Mouse (Mus musculus) cerebellum, adult 2 months (tissue): ENCODE measurements around the gene Smyd3. TPM values are rescaled to one million over a fixed set of nuclear protein-coding genes. Genes with fewer than 3 reads are reported as not detected.

Experiments used
- DNase-seq, 2 experiments: peaks; one replicate each; pipeline ENCODE4 v3.0.0; 2021
- H3K27ac ChIP-seq: fragments of 200-500 bp; 2 replicates; pipeline ENCODE4 v1.5.1; 2012; ENCODE audit warnings: low read length, control low read depth, inconsistent platforms; ENCODE audit not compliant: insufficient read depth
- H3K27me3 ChIP-seq: fragments of 200-500 bp; 2 replicates; pipeline ENCODE4 v1.6.1; 2012; ENCODE audit warnings: inconsistent platforms, mild to moderate bottlenecking, low read length, moderate library complexity; ENCODE audit not compliant: control insufficient read depth, insufficient read depth
- H3K4me1 ChIP-seq: fragments of 200-500 bp; 2 replicates; pipeline ENCODE4 v1.6.1; 2011; ENCODE audit warnings: low read length; ENCODE audit not compliant: control insufficient read depth, insufficient read depth
- H3K4me3 ChIP-seq: fragments of 200-500 bp; replicated peaks from 2 replicates; pipeline ENCODE3; 2011; ENCODE audit warnings: mild to moderate bottlenecking, low read depth, low read length, control low read depth; ENCODE audit not compliant: insufficient read depth
- CTCF ChIP-seq: fragments of 200-500 bp; IDR thresholded peaks from 2 replicates; pipeline ENCODE4 v1.5.1; 2011; ENCODE audit warnings: low read depth, mild to moderate bottlenecking, control low read depth, low read length, moderate library complexity, borderline replicate concordance; ENCODE audit not compliant: insufficient read depth
- POLR2A ChIP-seq: fragments of 200-500 bp; IDR thresholded peaks from 2 replicates; pipeline ENCODE4 v1.6.1; 2011; ENCODE audit warnings: low read length, control low read depth, borderline replicate concordance; ENCODE audit not compliant: insufficient read depth
- WGBS: fragments of 180-500 bp; shearing (Covaris S2); methylation state at CpG from one replicate; pipeline ENCODE4 v1.1.7; 2018; 5-methylcytosine and 5-hydroxymethylcytosine counted together
- polyA plus RNA-seq: library from polyadenylated mRNA; depleted of rRNA; stranded (reverse); fragments of >200 nt; gene quantifications from 2 replicates; pipeline ENCODE4 v1.2.3, GENCODE M21; 2012

Gene Smyd3
- polyA plus RNA-seq, 1 experiment = 17.3 TPM

GRCm38 (mm10) chr1:179116729-179117663 is 400.8 kb downstream of the Smyd3 start:
- DNase-seq = no peak
- Histone ChIP-seq H3K27me3 (no peaks in the 10 kb centered on the region), H3K4me3 (no peak overlapping the region), H3K4me1 (peaks cover 4% of the 10 kb centered on the region; the same call in 1 of the 2 replicates), H3K27ac (no peak overlapping the region)
- TF ChIP-seq POLR2A = no peak
- no peak for TF ChIP-seq CTCF
- WGBS = 93% methylated on average over 10 of the region's 10 CpGs

- Histone ChIP-seq H3K4me1 (no peaks in the 10 kb centered on the region), H3K4me3 (no peak overlapping the region), H3K27me3 (no peaks in the 10 kb centered on the region), H3K27ac (no peak overlapping the region)
- no peak for TF ChIP-seq CTCF
- no peak for TF ChIP-seq POLR2A
- 95% methylated on average over 7 of the region's 7 CpGs for WGBS
- no peak for DNase-seq
Measured at GRCm38 (mm10) chr1:179114833-179115495, 402.9 kb downstream of the Smyd3 start.

GRCm38 (mm10) chr1:179114385-179114784 is 403.5 kb downstream of the Smyd3 start:
- DNase-seq = no peak
- no peaks in the 10 kb centered on the region for H3K4me1 ChIP-seq
- H3K4me3 ChIP-seq = no peak overlapping the region
- TF ChIP-seq CTCF = no peak
- no peak for TF ChIP-seq POLR2A
- WGBS = 97% methylated on average over 3 of the region's 3 CpGs
- H3K27me3 ChIP-seq = no peaks in the 10 kb centered on the region
- no peak overlapping the region for H3K27ac ChIP-seq

- no peak for DNase-seq
- Histone ChIP-seq H3K27ac (no peak overlapping the region), H3K4me1 (peaks cover 5% of the 10 kb centered on the region; the same call in 1 of the 2 replicates), H3K27me3 (no peaks in the 10 kb centered on the region), H3K4me3 (no peak overlapping the region)
- TF ChIP-seq POLR2A (no peak), CTCF (no peak)
- 81% methylated on average over 7 of the region's 7 CpGs for WGBS
Measured at GRCm38 (mm10) chr1:179108759-179109158, 409.1 kb downstream of the Smyd3 start.

GRCm38 (mm10) chr1:179107761-179108694 is 409.8 kb downstream of the Smyd3 start:
- Histone ChIP-seq H3K4me1 (peaks cover 5% of the 10 kb centered on the region; the same call in 1 of the 2 replicates), H3K27me3 (no peaks in the 10 kb centered on the region), H3K4me3 (no peak overlapping the region), H3K27ac (no peak overlapping the region)
- WGBS = 92% methylated on average over 16 of the region's 16 CpGs
- TF ChIP-seq CTCF = no peak
- TF ChIP-seq POLR2A = no peak
- DNase-seq = no peak

GRCm38 (mm10) chr1:179107211-179107610 is 410.6 kb downstream of the Smyd3 start:
- Histone ChIP-seq H3K27me3 (no peaks in the 10 kb centered on the region), H3K4me1 (peaks cover 5% of the 10 kb centered on the region; the same call in 1 of the 2 replicates), H3K27ac (no peak overlapping the region), H3K4me3 (no peak overlapping the region)
- WGBS = 53% methylated on average over 7 of the region's 7 CpGs
- no peak for TF ChIP-seq CTCF
- TF ChIP-seq POLR2A = no peak
- peak; percentile 25 to 47 for DNase-seq

- peak in 1 of 2 experiments; percentile 20 for DNase-seq
- no peak overlapping the region for H3K27ac ChIP-seq
- no peaks in the 10 kb centered on the region for H3K27me3 ChIP-seq
- 25% methylated on average over 6 of the region's 6 CpGs for WGBS
- TF ChIP-seq CTCF (no peak), POLR2A (no peak)
- H3K4me1 ChIP-seq = peaks cover 5% of the 10 kb centered on the region; the same call in 1 of the 2 replicates
- H3K4me3 ChIP-seq = no peak overlapping the region
Measured at GRCm38 (mm10) chr1:179106702-179107145, 411.1 kb downstream of the Smyd3 start.
